Mouse (Mus musculus): ENCODE measurements at regions not wholly inside any gene's neighbourhood (a gene's known extent, or its start where the extent isn't known, plus 50 kb on each side); places are given as distances from the start of the nearest gene placed in this dataset.

DNA sequence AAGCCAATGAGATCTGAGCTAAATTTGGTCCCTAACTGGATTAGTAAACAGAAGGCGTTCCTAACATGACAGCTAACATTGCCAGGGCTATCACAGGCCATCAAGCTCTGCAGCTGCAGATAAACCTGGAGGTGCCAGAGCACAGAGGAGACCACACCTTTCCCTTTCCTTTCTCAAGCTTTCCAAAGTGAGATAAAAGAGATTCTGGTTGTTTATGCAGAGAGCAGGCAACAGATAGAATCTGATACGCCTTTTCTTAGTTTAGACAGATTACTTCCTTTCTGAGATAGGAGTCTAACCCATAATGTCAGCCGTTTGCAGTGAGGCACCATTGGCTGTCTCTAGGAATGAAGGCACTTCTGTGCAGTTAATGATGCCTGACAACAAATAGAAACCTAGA is 71.5 kb upstream of the Pou1f1 start:
- no peak for TF ChIP-seq CTCF (IDR thresholded peaks at IDR 0.05; ENCODE audit: low read depth, low read length)
- TF ChIP-seq EP300 (IDR thresholded peaks at IDR 0.05; ENCODE audit: insufficient read depth, low read depth, low read length), result no peak

Data from ES-Bruce4 (cell line).